Mouse (Mus musculus): Measurements from ENCODE around the gene Fah. TPM values are rescaled to one million over a fixed set of nuclear protein-coding genes. Genes with fewer than 3 reads are reported as not detected.

Gene Fah
- 10 to 100 TPM; 33.5 to 46.9 TPM for total RNA-seq (2021)
- long read RNA-seq, experiment 1, transcript Fah-201 (14 exons, 1,585 nt), result major isoform, 23 of 41 reads
- long read RNA-seq, experiment 1, partial matches to known transcripts, result 9 of 41 reads
- long read RNA-seq, experiment 1, other reads (novel, unspliced or antisense), result 9 of 41 reads
- long read RNA-seq, experiment 2, transcript Fah-201 (14 exons, 1,585 nt), result major isoform, 25 of 39 reads
- long read RNA-seq, experiment 2, partial matches to known transcripts, result 6 of 39 reads
- long read RNA-seq, experiment 2, other reads (novel, unspliced or antisense), result 8 of 39 reads

- DNase-seq (ENCODE audit: low spot score in 2 of 2), result peak in 1 of 2 experiments; percentile 39
Observed at GRCm38 (mm10) chr7:84606293-84606749, at the start of gene Fah. Fah (minus strand) TSS chr7:84606722.

- DNase-seq (ENCODE audit: low spot score in 2 of 2), result no peak
Observed at GRCm38 (mm10) chr7:84652740-84653139, 46.2 kb upstream of the Fah start.

- DNase-seq (ENCODE audit: low spot score in 2 of 2), result no peak
Observed at GRCm38 (mm10) chr7:84651987-84652321, 45.4 kb upstream of the Fah start.

GRCm38 (mm10) chr7:84651303-84651986 is 44.9 kb upstream of the Fah start:
- DNase-seq (ENCODE audit: low spot score in 2 of 2), result no peak

- no peak for DNase-seq (ENCODE audit: low spot score in 2 of 2)
Observed at GRCm38 (mm10) chr7:84649016-84649415, 42.5 kb upstream of the Fah start.

GRCm38 (mm10) chr7:84646256-84646655 is 39.7 kb upstream of the Fah start:
- DNase-seq (ENCODE audit: low spot score in 2 of 2), result no peak

GRCm38 (mm10) chr7:84643270-84643998 is 36.9 kb upstream of the Fah start:
- DNase-seq (ENCODE audit: low spot score in 2 of 2), result no peak

GRCm38 (mm10) chr7:84642159-84642928 is 35.8 kb upstream of the Fah start:
- no peak for DNase-seq (ENCODE audit: low spot score in 2 of 2)

GRCm38 (mm10) chr7:84636939-84637338 is 30.4 kb upstream of the Fah start:
- DNase-seq (ENCODE audit: low spot score in 2 of 2), result no peak

- DNase-seq (ENCODE audit: low spot score in 2 of 2), result no peak
Observed at GRCm38 (mm10) chr7:84631878-84632277, 25.4 kb upstream of the Fah start.

- DNase-seq (ENCODE audit: low spot score in 2 of 2), result no peak
Observed at GRCm38 (mm10) chr7:84623718-84624117, 17.2 kb upstream of the Fah start.

- DNase-seq (ENCODE audit: low spot score in 2 of 2), result no peak
Observed at GRCm38 (mm10) chr7:84620956-84621355, 14.4 kb upstream of the Fah start.

GRCm38 (mm10) chr7:84618951-84619350 is 12.4 kb upstream of the Fah start:
- no peak for DNase-seq (ENCODE audit: low spot score in 2 of 2)

GRCm38 (mm10) chr7:84612445-84612844 is 5.9 kb upstream of the Fah start:
- DNase-seq (ENCODE audit: low spot score in 2 of 2), result no peak

GRCm38 (mm10) chr7:84611609-84612008 is 5.1 kb upstream of the Fah start:
- no peak for DNase-seq (ENCODE audit: low spot score in 2 of 2)

GRCm38 (mm10) chr7:84605704-84606292 is 724 bp downstream of the Fah start:
- peak; percentile 62 to 78 for DNase-seq (ENCODE audit: low spot score in 2 of 2)

- no peak for DNase-seq (ENCODE audit: low spot score in 2 of 2)
Observed at GRCm38 (mm10) chr7:84605033-84605687, 1.4 kb downstream of the Fah start.

GRCm38 (mm10) chr7:84604501-84604900 is 2.0 kb downstream of the Fah start:
- no peak for DNase-seq (ENCODE audit: low spot score in 2 of 2)

GRCm38 (mm10) chr7:84601331-84601730 is 5.2 kb downstream of the Fah start:
- DNase-seq (ENCODE audit: low spot score in 2 of 2), result no peak

GRCm38 (mm10) chr7:84600631-84601030 is 5.9 kb downstream of the Fah start:
- no peak for DNase-seq (ENCODE audit: low spot score in 2 of 2)

Measured in adrenal gland, postnatal 4 days (tissue).